Mouse (Mus musculus) gastrocnemius, postnatal 36 days (tissue): Measurements from ENCODE around the gene Spef1. TPM values are rescaled to one million over a fixed set of nuclear protein-coding genes. Genes with fewer than 3 reads are reported as not detected.
A peak's percentile ranks its signal among the peaks of the same experiment; 100 is the strongest.
"Not testable (repeated sequence)": the region's sequence is repeated elsewhere in the genome, so short reads cannot be mapped to it uniquely, and the experiment has no call there.

ENCODE experiments used
- DNase-seq, 2 experiments: peaks; one replicate each; pipeline ENCODE4 v3.0.0; 2022
- intact Hi-C: fragments of 180-260 bp; cut with DNase I; formaldehyde crosslinking; loops from one replicate; pipeline ENCODE4 v1.15.1; 2025
- long read RNA-seq, 2 experiments: library from polyadenylated mRNA; stranded (forward); transcript quantifications; one replicate each; pipeline ENCODE4 v2.0.0; 2021
- total RNA-seq, 2 experiments: library from RNA; stranded (reverse); gene quantifications; 2 replicates each; pipeline ENCODE4 v1.2.3; 2021

Spef1 gene
- total RNA-seq = 1 to 10 TPM; 1.2 to 2.0 TPM
- long read RNA-seq, experiment 1, partial matches to known transcripts = 0 of 1 reads
- long read RNA-seq, experiment 1, other reads (novel, unspliced or antisense) = 0 of 1 reads
- long read RNA-seq, experiment 2 = 0 reads

GRCm38 (mm10) chr2:131186771-131187601 lies at the start of gene Spef1, which contains the start of gene Cdc25b:
Spef1 (minus strand) TSS chr2:131187282.
Cdc25b (plus strand) TSS chr2:131186949.
- peak; percentile 78 to 86 for DNase-seq
- intact Hi-C loops = no loop called here

- intact Hi-C loops = no loop called here
- no peak for DNase-seq
Measured at GRCm38 (mm10) chr2:131234970-131235635, 48.0 kb upstream of the Spef1 start.

- intact Hi-C loops = no loop called here
- peak in 1 of 2 experiments; percentile 13 for DNase-seq
Measured at GRCm38 (mm10) chr2:131234127-131234650, 47.1 kb upstream of the Spef1 start.

GRCm38 (mm10) chr2:131233307-131234126 lies 46.4 kb upstream of the Spef1 start, which contains the start of gene Mavs:
Mavs (plus strand) TSS chr2:131234063.
- DNase-seq = peak; percentile 91 to 96
- intact Hi-C loops = no loop called here

- intact Hi-C loops = no loop called here
- DNase-seq = no peak
Measured at GRCm38 (mm10) chr2:131232558-131232957, 45.5 kb upstream of the Spef1 start.

- no peak for DNase-seq
- intact Hi-C loops = no loop called here
Measured at GRCm38 (mm10) chr2:131227243-131227642, 40.2 kb upstream of the Spef1 start.

- intact Hi-C loops, DNase-seq: not testable (repeated sequence)
Measured at GRCm38 (mm10) chr2:131226669-131227068, 39.6 kb upstream of the Spef1 start.

GRCm38 (mm10) chr2:131225178-131225577 lies 38.1 kb upstream of the Spef1 start:
- DNase-seq = no peak
- intact Hi-C loops = no loop called here

GRCm38 (mm10) chr2:131223569-131223968 lies 36.5 kb upstream of the Spef1 start:
- DNase-seq = no peak
- intact Hi-C loops = no loop called here

- DNase-seq = no peak
- intact Hi-C loops = no loop called here
Measured at GRCm38 (mm10) chr2:131222562-131222961, 35.5 kb upstream of the Spef1 start.

- intact Hi-C loops = no loop called here
- DNase-seq = no peak
Measured at GRCm38 (mm10) chr2:131221853-131222515, 34.9 kb upstream of the Spef1 start.

- intact Hi-C loops = no loop called here
- no peak for DNase-seq
Measured at GRCm38 (mm10) chr2:131220030-131220429, 32.9 kb upstream of the Spef1 start.

GRCm38 (mm10) chr2:131215941-131216858 lies 29.1 kb upstream of the Spef1 start:
- no peak for DNase-seq
- intact Hi-C loops = no loop called here

- no peak for DNase-seq
Measured at GRCm38 (mm10) chr2:131213773-131214172, 26.7 kb upstream of the Spef1 start.

GRCm38 (mm10) chr2:131211026-131211615 lies 24.0 kb upstream of the Spef1 start:
- peak in 1 of 2 experiments; percentile 15 for DNase-seq
- intact Hi-C loops = no loop called here

More at GRCm38 (mm10) chr2:131213773-131214172, 26.7 kb upstream of the Spef1 start:
- intact Hi-C loops = no loop called here

GRCm38 (mm10) chr2:131209969-131210792 lies 23.1 kb upstream of the Spef1 start:
- DNase-seq = peak; percentile 94 to 97
- intact Hi-C loops = no loop called here

- intact Hi-C loops = no loop called here
- DNase-seq = no peak
Measured at GRCm38 (mm10) chr2:131209125-131209795, 22.2 kb upstream of the Spef1 start.
